Mouse (Mus musculus) midbrain, embryonic 11.5 days (tissue): ENCODE results near the gene Itgav. TPM values are rescaled to one million over a fixed set of nuclear protein-coding genes. Genes with fewer than 3 reads are reported as not detected.
A peak's percentile ranks its signal among the peaks of the same experiment; 100 is the strongest.

Source experiments
- ATAC-seq: fragments of 200-750 bp; cut with Nextera tagmentation; 2 replicates; pipeline ENCODE4 v1.8.0; 2017; ENCODE audit warnings: moderate TSS enrichment, moderate library complexity; ENCODE audit not compliant: low FRiP score
- DNase-seq: peaks from one replicate; pipeline ENCODE4 v3.0.0; 2015; ENCODE audit warnings: low spot score; ENCODE audit errors: missing footprints
- H3K27ac ChIP-seq: fragments of 300-500 bp; sonication (generic); 2 replicates; pipeline ENCODE4 v1.5.1; 2014; ENCODE audit warnings: low read depth, low read length
- H3K27me3 ChIP-seq: fragments of 300-500 bp; sonication (generic); 2 replicates; pipeline ENCODE4 v1.6.1; 2014; ENCODE audit warnings: mild to moderate bottlenecking, low read length, moderate library complexity, mixed read lengths; ENCODE audit not compliant: control insufficient read depth, insufficient read depth
- H3K36me3 ChIP-seq: fragments of 300-500 bp; sonication (generic); 2 replicates; pipeline ENCODE4 v1.6.1; 2014; ENCODE audit warnings: mild to moderate bottlenecking, low read length, moderate library complexity, mixed read lengths; ENCODE audit not compliant: control insufficient read depth, insufficient read depth
- H3K4me1 ChIP-seq: fragments of 300-500 bp; sonication (generic); 2 replicates; pipeline ENCODE4 v1.6.1; 2014; ENCODE audit warnings: low read length; ENCODE audit not compliant: control insufficient read depth, insufficient read depth
- H3K4me2 ChIP-seq: fragments of 300-500 bp; sonication (generic); 2 replicates; pipeline ENCODE4 v1.6.1; 2014; ENCODE audit warnings: mild to moderate bottlenecking, moderate library complexity
- H3K4me3 ChIP-seq: fragments of 300-500 bp; sonication (generic); 2 replicates; pipeline ENCODE4 v1.5.1; 2014; ENCODE audit warnings: low read depth, low read length
- H3K9ac ChIP-seq: fragments of 300-500 bp; sonication (generic); 2 replicates; pipeline ENCODE4 v1.6.1; 2014; ENCODE audit warnings: low read length
- H3K9me3 ChIP-seq: fragments of 300-500 bp; sonication (generic); 2 replicates; pipeline ENCODE4 v1.6.1; 2016; ENCODE audit warnings: low read length; ENCODE audit not compliant: control insufficient read depth
- WGBS: fragments of 180-500 bp; shearing (Covaris S2); extraction: QIAGEN DNeasy Blood & Tissue Kit; methylation state at CpG from one replicate; pipeline ENCODE4 v1.1.7; 2014; 5-methylcytosine and 5-hydroxymethylcytosine counted together
- polyA plus RNA-seq: library from polyadenylated mRNA; unstranded; fragments of >200 nt; fragmentation: Nextera tagmentation; extraction: Ambion mirVana; gene quantifications from 2 replicates; pipeline ENCODE4 v1.2.1, GENCODE M21; 2014

Gene Itgav
- polyA plus RNA-seq, 1 experiment from 2014 or later = 41.7 TPM

DNA sequence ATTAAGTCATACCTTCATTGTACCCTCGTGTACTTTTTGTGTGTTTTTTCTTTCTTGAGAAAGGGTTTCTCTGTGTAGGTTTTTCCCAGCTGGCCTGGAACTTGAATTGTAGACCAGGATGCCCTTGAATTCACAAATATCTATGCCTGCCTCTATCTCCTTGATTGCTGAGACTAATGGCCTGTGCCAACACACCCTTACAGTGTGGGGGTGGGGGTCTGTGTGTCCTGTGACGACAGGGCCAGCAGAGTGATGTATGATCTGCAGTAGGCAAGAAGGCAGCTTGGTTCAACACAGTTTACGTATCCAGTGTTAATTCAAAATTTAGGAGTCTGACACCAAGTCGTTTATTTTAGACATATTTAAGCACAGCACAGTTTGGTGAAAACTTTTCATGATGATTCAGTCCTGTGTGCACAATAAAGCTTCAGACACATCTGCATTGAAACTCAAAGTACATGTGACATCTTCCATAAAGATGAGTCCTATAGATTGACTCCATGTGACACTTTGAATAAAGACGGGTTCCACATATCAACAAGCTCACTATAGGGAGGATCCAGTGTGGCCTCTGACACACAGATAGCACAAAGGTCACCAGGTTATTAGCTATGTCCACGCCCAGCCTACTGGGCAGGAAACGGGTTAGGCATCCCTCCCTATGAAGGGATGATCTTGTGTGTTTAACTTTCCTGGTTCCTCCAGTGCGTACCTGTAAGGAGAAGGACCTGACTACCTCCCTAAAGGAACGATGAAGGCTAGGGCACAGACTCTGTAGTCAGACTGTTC, 40.3 kb upstream of the Itgav start:
- no peaks in the 10 kb centered on the region; the same call in 1 of the 2 replicates for H3K9me3 ChIP-seq
- peak; percentile 73 for DNase-seq
- 90% methylated on average over 9 of the region's 9 CpGs for WGBS

DNA sequence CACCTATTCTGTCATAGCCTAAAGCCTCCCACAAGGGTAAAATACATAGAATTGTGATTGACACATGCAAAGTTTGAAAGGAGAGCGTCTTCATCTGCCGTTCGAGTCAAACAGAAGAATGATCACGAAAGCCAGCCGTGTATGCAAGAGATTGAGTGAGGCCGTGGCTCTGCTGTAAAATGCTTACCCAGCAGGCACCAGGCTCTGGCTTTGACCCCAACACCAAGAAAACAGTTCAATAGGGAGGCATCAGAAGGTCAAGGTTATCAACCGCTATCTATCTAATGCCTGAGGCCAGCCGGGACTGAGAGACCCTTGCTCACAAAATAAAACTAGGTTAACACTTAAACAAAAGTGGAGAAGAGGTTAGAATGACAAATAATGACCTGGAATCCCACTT, 39.5 kb upstream of the Itgav start:
- no peak overlapping the region for H3K4me2 ChIP-seq
- no peak overlapping the region for H3K27ac ChIP-seq
- ATAC-seq = no peak
- H3K4me1 ChIP-seq = no peaks in the 10 kb centered on the region
- H3K27me3 ChIP-seq = no peaks in the 10 kb centered on the region
- H3K4me3 ChIP-seq = no peak overlapping the region
- 91% methylated on average over 8 of the region's 8 CpGs for WGBS
- H3K36me3 ChIP-seq = no peaks in the 10 kb centered on the region
- no peak for DNase-seq
- H3K9ac ChIP-seq = no peak overlapping the region
- H3K9me3 ChIP-seq = no peaks in the 10 kb centered on the region; the same call in 1 of the 2 replicates

More for the DNA sequence above, 40.3 kb upstream of the Itgav start:
- no peak overlapping the region for H3K27ac ChIP-seq
- H3K4me1 ChIP-seq = no peaks in the 10 kb centered on the region
- no peaks in the 10 kb centered on the region for H3K27me3 ChIP-seq
- H3K36me3 ChIP-seq = no peaks in the 10 kb centered on the region
- no peak overlapping the region for H3K4me2 ChIP-seq
- H3K4me3 ChIP-seq = no peak overlapping the region
- no peak for ATAC-seq
- H3K9ac ChIP-seq = no peak overlapping the region

DNA sequence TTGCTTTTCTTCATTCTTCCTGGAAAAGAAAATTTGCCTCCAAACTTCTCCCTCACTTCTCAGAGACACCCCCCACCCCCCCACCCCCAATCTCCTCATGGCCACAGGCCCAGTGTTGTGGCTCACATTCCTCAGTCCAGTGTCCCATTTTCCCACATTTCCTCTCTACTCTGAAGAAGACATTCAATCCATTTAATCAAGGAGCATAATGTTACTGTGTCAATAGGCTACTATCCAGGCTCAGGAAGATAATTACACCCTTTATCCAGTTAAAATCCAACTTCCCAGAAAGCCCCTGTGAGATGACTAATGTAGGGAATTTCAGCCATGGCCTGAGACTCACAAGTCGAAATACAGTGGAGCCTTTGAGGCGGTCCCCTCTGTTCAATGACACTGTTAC, 33.8 kb upstream of the Itgav start:
- H3K27me3 ChIP-seq = no peaks in the 10 kb centered on the region
- peaks cover 4% of the 10 kb centered on the region; the same call in 1 of the 2 replicates for H3K4me1 ChIP-seq
- no peak for DNase-seq
- no peaks in the 10 kb centered on the region for H3K36me3 ChIP-seq
- 76% methylated on average over 2 of the region's 2 CpGs for WGBS
- no peak overlapping the region for H3K9ac ChIP-seq
- H3K27ac ChIP-seq = no peak overlapping the region
- no peak for ATAC-seq
- no peak overlapping the region for H3K4me2 ChIP-seq
- no peaks in the 10 kb centered on the region; the same call in 1 of the 2 replicates for H3K9me3 ChIP-seq
- no peak overlapping the region for H3K4me3 ChIP-seq

DNA sequence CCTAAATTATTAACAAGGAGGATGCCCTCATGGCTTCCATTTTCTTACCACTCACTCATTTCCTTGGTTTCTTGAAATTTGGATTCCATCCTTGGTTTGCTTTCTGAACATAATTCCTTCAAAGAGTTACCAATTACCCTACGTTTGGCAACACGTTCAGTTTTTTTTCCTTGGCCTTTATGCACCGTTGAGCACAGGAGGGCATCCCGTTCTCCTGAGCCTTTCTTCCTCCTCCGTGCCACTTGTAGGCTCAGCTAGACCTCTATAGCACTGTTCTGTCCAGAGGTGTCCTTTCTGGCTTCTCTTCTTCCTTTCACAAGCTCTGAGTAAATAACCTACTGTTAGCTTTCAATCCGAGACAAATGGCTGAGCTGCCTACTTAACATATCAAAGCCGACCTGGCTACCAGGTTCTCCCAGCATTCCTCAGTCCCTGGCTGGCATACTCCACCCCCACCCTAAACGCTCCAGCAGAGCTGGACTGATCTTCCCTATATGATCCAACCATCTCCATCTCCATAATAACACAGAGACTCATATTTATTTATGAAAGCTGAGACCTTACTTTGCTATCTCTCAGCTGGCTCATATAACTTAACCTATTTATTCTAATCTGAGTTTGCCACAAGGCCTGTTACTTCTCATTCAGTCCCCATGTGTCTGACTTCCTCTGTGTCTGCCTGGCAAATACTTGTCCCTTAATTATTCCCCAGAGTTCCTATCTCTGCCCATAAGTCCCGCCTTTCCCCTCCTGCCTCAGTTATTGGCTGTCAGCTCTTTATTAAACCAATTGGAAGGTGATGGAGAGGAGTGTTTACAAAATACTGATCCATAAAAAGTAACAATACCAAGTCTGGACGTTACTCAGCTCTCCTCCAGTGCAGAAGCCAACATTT, 31.3 kb upstream of the Itgav start:
- Histone ChIP-seq H3K9me3 (no peaks in the 10 kb centered on the region; the same call in 1 of the 2 replicates), H3K9ac (no peak overlapping the region), H3K4me3 (no peak overlapping the region), H3K36me3 (no peaks in the 10 kb centered on the region), H3K27ac (no peak overlapping the region), H3K27me3 (no peaks in the 10 kb centered on the region), H3K4me2 (no peak overlapping the region), H3K4me1 (peaks cover 4% of the 10 kb centered on the region; the same call in 1 of the 2 replicates)
- ATAC-seq = peak; percentile 46
- 23% methylated on average over 10 of the region's 10 CpGs for WGBS
- DNase-seq = no peak

DNA sequence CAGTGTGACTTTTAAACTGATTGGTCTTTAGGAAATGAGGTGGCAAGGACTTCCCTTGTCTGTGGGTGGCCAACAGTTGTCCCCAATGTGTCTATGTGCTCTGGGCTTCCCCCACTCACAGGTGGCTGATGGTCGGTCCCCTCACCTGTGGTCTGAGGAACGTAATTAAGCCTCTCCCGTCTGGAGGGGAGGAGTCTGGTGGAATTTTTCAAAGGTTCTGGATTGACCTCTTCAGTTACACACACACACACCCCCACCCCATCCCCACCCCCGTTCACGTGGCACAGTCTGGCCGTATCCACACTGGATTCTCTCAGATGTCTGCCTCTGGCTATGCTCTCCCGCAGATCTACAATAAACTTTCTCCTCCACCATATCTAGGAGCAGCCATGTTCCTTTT, 30.1 kb upstream of the Itgav start:
- no peak overlapping the region for H3K4me2 ChIP-seq
- ATAC-seq = peak; percentile 24; the same call in 1 of the 2 replicates
- H3K27ac ChIP-seq = no peak overlapping the region
- H3K27me3 ChIP-seq = no peaks in the 10 kb centered on the region
- H3K9me3 ChIP-seq = no peaks in the 10 kb centered on the region; the same call in 1 of the 2 replicates
- H3K4me1 ChIP-seq = peaks cover 4% of the 10 kb centered on the region; the same call in 1 of the 2 replicates
- H3K4me3 ChIP-seq = no peak overlapping the region
- WGBS = 83% methylated on average over 7 of the region's 7 CpGs
- H3K9ac ChIP-seq = no peak overlapping the region
- no peak for DNase-seq
- no peaks in the 10 kb centered on the region for H3K36me3 ChIP-seq

DNA sequence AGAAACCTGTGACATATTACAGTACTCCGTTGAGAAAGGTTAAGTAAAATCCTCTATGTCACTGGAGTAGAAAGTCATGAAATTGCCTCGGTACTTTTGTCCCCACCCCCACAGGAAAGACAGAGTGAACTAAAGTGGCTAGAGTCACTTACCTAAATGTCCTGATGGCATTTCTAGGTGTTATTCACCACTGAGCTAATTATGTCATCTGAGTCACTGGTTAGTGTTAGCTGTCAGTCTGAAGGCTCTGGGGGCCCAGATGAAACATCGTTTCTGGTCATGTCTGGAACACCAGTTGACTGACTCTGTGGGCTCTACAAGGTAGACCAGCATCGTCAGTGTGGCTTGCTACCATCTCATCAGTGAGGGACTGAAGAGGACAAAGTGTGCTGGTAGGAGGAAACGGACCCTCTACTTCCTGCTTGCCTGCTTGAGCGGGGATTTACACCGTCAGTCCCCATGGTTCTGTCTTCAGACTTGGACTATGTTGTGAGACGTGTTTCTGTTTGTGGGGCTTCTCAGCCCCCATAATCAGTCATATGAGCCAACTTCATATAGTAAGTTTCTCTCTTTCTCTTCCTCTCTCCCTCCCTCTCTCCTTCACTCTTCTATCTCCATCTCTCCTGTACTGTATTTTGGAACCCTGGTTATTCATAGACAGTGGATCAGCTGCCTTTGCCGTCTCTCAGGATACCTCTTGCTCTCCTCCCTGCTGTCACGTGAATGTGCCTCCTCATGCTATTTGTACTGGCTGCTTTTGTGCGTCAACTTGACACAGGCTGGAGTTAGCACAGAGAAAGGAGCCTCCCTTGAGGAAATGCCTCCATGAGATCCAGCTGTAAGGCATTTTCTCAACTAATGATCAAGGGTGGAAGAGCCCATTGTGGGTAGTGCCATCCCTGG, 28.6 kb upstream of the Itgav start:
- H3K27me3 ChIP-seq = no peaks in the 10 kb centered on the region
- peaks cover 4% of the 10 kb centered on the region; the same call in 1 of the 2 replicates for H3K4me1 ChIP-seq
- H3K9ac ChIP-seq = no peak overlapping the region
- no peak for DNase-seq
- no peaks in the 10 kb centered on the region for H3K9me3 ChIP-seq
- H3K4me3 ChIP-seq = no peak overlapping the region
- WGBS = 82% methylated on average over 11 of the region's 11 CpGs
- no peaks in the 10 kb centered on the region for H3K36me3 ChIP-seq
- no peak for ATAC-seq
- H3K27ac ChIP-seq = no peak overlapping the region
- no peak overlapping the region for H3K4me2 ChIP-seq

GRCm38 (mm10) chr2:83698484-83698883, 25.7 kb upstream of the Itgav start:
- ATAC-seq (no peak), DNase-seq (no peak)
- no peaks in the 10 kb centered on the region for H3K27me3 ChIP-seq
- no peaks in the 10 kb centered on the region for H3K4me1 ChIP-seq
- H3K4me3 ChIP-seq = no peak overlapping the region
- WGBS = 74% methylated on average over 1 of the region's 1 CpGs
- no peaks in the 10 kb centered on the region for H3K9me3 ChIP-seq
- no peak overlapping the region for H3K27ac ChIP-seq
- no peak overlapping the region for H3K9ac ChIP-seq
- no peaks in the 10 kb centered on the region for H3K36me3 ChIP-seq
- H3K4me2 ChIP-seq = no peak overlapping the region

GRCm38 (mm10) chr2:83699324-83699723, 24.9 kb upstream of the Itgav start:
- Histone ChIP-seq H3K36me3 (no peaks in the 10 kb centered on the region), H3K27me3 (no peaks in the 10 kb centered on the region), H3K4me3 (no peak overlapping the region), H3K27ac (no peak overlapping the region), H3K4me2 (no peak overlapping the region), H3K9ac (no peak overlapping the region), H3K9me3 (no peaks in the 10 kb centered on the region), H3K4me1 (no peaks in the 10 kb centered on the region)
- 0 out of 2 replicates have a peak, but pooled peaks have one; percentile 40 for ATAC-seq
- 67% methylated on average over 1 of the region's 1 CpGs for WGBS
- DNase-seq = no peak
